Mouse (Mus musculus): ENCODE results near the gene Psmd12. TPM values are rescaled to one million over a fixed set of nuclear protein-coding genes. Genes with fewer than 3 reads are reported as not detected.

Gene Psmd12
- polyA plus RNA-seq, 1 experiment from 2014 or later, result 154 TPM

DNA sequence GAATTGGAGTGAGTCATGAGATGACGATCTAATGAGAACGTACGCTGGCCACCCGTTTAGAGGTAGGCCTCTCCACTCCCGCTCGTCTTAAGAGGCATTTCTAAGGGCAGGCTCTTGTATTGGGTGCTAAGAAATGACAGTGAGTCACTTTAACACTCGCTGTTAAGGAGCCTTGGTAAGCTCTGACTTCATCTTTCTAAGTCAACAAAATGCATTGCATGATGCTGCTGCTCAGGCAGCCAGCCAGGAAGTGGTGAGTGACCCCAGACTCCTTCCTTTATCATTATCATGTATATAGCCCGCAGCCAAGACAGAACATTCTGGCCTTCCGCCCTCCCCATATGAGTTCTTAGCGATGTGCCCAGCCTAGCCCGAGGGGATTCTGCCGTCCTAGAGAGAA, 21.0 kb upstream of the Psmd12 start:
- no peak for ATAC-seq
- H3K9me3 ChIP-seq (ENCODE audit: control insufficient read depth, low read length), result no peaks in the 10 kb centered on the region
- 0 out of 2 replicates have a peak, but pooled peaks cover 3% of the 10 kb centered on the region for H3K36me3 ChIP-seq (ENCODE audit: control insufficient read depth, insufficient read depth, low read length)
- no peak overlapping the region for H3K4me3 ChIP-seq (ENCODE audit: low read length)
- no peak overlapping the region for H3K27ac ChIP-seq (ENCODE audit: low read length)
- WGBS, result 65% methylated on average over 12 of the region's 12 CpGs
- H3K9ac ChIP-seq (ENCODE audit: low read depth, low read length), result no peak overlapping the region
- no peaks in the 10 kb centered on the region for H3K27me3 ChIP-seq (replicated peaks; ENCODE audit: control insufficient read depth, insufficient read depth, low read length)
- H3K4me1 ChIP-seq (ENCODE audit: control insufficient read depth, insufficient read depth, low read length), result peaks cover 10% of the 10 kb centered on the region
- H3K4me2 ChIP-seq (ENCODE audit: low read depth, low read length), result no peak overlapping the region

DNA sequence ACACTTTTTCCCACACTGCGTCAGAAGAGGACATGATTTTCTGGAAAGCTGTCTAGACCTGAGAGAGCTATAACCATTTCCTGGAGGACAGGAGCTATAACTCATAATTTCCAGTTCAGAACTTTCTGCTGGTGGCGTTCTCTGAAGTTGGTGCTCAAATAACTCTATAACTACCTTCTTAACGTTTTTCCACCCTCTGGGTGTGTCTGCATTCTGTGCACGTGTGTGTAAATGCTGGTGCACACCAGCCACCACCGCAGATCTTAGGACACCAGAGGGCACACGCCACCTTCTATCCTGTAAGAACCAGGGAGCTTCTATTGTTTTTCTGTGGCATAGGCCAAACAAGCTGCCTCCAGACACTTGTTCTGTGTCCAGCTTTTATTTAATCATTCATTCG, 20.3 kb upstream of the Psmd12 start:
- H3K4me2 ChIP-seq (ENCODE audit: low read depth, low read length), result no peak overlapping the region
- no peak for ATAC-seq
- H3K27ac ChIP-seq (ENCODE audit: low read length), result no peak overlapping the region
- no peaks in the 10 kb centered on the region for H3K36me3 ChIP-seq (ENCODE audit: control insufficient read depth, insufficient read depth, low read length)
- H3K4me3 ChIP-seq (ENCODE audit: low read length), result no peak overlapping the region
- no peaks in the 10 kb centered on the region for H3K27me3 ChIP-seq (replicated peaks; ENCODE audit: control insufficient read depth, insufficient read depth, low read length)
- WGBS, result 81% methylated on average over 7 of the region's 7 CpGs
- no peaks in the 10 kb centered on the region for H3K9me3 ChIP-seq (ENCODE audit: control insufficient read depth, low read length)
- peaks cover 10% of the 10 kb centered on the region for H3K4me1 ChIP-seq (ENCODE audit: control insufficient read depth, insufficient read depth, low read length)
- no peak overlapping the region for H3K9ac ChIP-seq (ENCODE audit: low read depth, low read length)

DNA sequence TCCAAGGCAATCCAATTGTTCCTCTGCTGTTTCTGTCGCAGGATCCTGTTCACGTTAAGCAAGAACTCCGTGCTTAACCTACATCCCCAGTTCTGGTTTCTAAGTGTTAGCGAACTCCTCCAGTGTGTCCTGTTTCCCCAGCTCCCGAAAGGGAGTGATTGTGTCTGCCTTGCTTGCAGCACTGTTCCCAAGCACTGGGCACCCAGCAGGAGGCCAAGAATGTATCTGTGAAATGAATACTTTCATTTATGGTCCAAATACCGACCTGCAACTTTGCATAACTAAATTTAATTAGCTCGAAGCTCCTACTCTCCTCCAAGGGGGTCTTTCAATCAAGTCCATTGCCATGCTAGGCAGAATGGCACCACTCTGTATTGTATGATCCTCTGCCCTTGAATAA, 19.5 kb upstream of the Psmd12 start:
- no peak for ATAC-seq
- Histone ChIP-seq H3K4me3 (ENCODE audit: low read length) (no peak overlapping the region), H3K27me3 (replicated peaks; ENCODE audit: control insufficient read depth, insufficient read depth, low read length) (no peaks in the 10 kb centered on the region), H3K9me3 (ENCODE audit: control insufficient read depth, low read length) (no peaks in the 10 kb centered on the region), H3K4me2 (ENCODE audit: low read depth, low read length) (no peak overlapping the region), H3K9ac (ENCODE audit: low read depth, low read length) (no peak overlapping the region), H3K4me1 (ENCODE audit: control insufficient read depth, insufficient read depth, low read length) (peaks cover 6% of the 10 kb centered on the region), H3K27ac (ENCODE audit: low read length) (no peak overlapping the region), H3K36me3 (ENCODE audit: control insufficient read depth, insufficient read depth, low read length) (no peaks in the 10 kb centered on the region)
- WGBS, result 86% methylated on average over 7 of the region's 7 CpGs

DNA sequence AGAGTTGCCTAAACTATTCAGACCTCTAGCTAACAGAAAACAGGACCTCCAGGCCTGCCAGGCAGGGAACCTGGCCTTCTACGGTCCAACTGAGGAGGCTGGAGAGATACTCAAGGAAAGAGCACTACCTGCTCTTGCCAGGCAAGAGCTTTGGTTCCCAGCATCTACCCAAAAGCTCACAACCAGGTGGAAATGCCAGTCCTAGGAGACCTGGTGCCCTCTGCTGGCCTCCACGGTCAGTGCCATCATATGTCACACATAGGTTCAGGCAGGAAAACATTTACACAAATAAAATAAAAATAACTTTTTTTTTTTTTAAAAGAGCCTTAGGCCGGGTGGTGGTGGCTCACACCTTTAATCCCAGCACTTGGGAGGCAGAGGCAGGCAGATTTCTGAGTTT, 16.8 kb upstream of the Psmd12 start:
- no peak for ATAC-seq
- WGBS, result 89% methylated on average over 3 of the region's 3 CpGs
- Histone ChIP-seq H3K4me3 (ENCODE audit: low read length) (no peak overlapping the region), H3K36me3 (ENCODE audit: control insufficient read depth, insufficient read depth, low read length) (no peaks in the 10 kb centered on the region), H3K9ac (ENCODE audit: low read depth, low read length) (no peak overlapping the region), H3K4me2 (ENCODE audit: low read depth, low read length) (no peak overlapping the region), H3K27ac (ENCODE audit: low read length) (no peak overlapping the region), H3K4me1 (ENCODE audit: control insufficient read depth, insufficient read depth, low read length) (0 out of 2 replicates have a peak, but pooled peaks cover 3% of the 10 kb centered on the region), H3K9me3 (ENCODE audit: control insufficient read depth, low read length) (no peaks in the 10 kb centered on the region), H3K27me3 (replicated peaks; ENCODE audit: control insufficient read depth, insufficient read depth, low read length) (no peaks in the 10 kb centered on the region)

DNA sequence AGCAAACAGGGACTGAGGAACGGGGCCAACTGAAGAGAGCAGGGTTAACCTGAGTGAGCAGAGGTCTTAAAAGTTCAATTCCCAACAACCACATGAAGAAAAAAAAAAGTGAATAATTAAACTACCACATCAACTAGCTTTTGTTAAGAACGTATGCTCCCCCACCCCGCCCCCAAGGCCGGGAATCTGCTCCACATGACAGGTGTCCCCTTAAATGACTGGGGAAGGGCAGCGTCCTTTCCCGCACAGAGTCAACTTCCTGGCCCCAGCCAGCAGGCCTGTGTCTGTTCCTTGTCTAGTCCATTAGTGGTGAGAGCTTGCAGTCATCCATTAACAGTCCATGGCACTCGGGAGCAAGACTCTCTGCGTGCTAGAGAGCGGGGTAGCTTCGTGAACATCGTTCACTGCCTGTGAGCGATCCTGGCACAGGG, 16.0 kb upstream of the Psmd12 start:
- no peaks in the 10 kb centered on the region for H3K27me3 ChIP-seq (replicated peaks; ENCODE audit: control insufficient read depth, insufficient read depth, low read length)
- H3K36me3 ChIP-seq (ENCODE audit: control insufficient read depth, insufficient read depth, low read length), result no peaks in the 10 kb centered on the region
- H3K4me2 ChIP-seq (ENCODE audit: low read depth, low read length), result no peak overlapping the region
- no peak overlapping the region for H3K27ac ChIP-seq (ENCODE audit: low read length)
- H3K9me3 ChIP-seq (ENCODE audit: control insufficient read depth, low read length), result no peaks in the 10 kb centered on the region
- H3K4me3 ChIP-seq (ENCODE audit: low read length), result no peak overlapping the region
- 61% methylated on average over 12 of the region's 12 CpGs for WGBS
- no peak overlapping the region for H3K9ac ChIP-seq (ENCODE audit: low read depth, low read length)
- peaks cover 7% of the 10 kb centered on the region for H3K4me1 ChIP-seq (ENCODE audit: control insufficient read depth, insufficient read depth, low read length)
- ATAC-seq, result no peak

DNA sequence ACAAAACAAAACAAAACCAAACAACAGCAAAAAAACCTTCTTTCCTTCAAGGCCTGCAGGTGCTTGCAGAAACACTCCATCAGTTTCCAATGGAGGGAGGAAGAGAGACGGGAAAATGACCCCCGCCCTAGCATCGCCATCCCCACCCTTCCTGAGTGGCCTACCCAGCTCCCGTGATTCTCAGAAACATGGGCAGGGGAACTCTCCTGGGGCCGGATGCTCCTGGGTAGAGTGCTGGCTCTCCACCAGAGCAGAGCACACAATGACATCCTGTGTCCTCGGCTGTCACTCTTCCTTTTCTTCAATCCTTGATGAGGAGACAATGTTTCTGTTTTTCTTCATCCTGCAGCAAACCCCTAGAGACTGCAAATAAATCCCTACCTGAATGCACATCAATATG, 15.1 kb upstream of the Psmd12 start:
- Histone ChIP-seq H3K36me3 (ENCODE audit: control insufficient read depth, insufficient read depth, low read length) (no peaks in the 10 kb centered on the region), H3K27ac (ENCODE audit: low read length) (no peak overlapping the region), H3K9me3 (ENCODE audit: control insufficient read depth, low read length) (no peaks in the 10 kb centered on the region), H3K4me3 (ENCODE audit: low read length) (no peak overlapping the region), H3K4me1 (ENCODE audit: control insufficient read depth, insufficient read depth, low read length) (peaks cover 12% of the 10 kb centered on the region), H3K9ac (ENCODE audit: low read depth, low read length) (no peak overlapping the region), H3K4me2 (ENCODE audit: low read depth, low read length) (no peak overlapping the region), H3K27me3 (replicated peaks; ENCODE audit: control insufficient read depth, insufficient read depth, low read length) (no peaks in the 10 kb centered on the region)
- no peak for ATAC-seq
- 71% methylated on average over 6 of the region's 6 CpGs for WGBS

DNA sequence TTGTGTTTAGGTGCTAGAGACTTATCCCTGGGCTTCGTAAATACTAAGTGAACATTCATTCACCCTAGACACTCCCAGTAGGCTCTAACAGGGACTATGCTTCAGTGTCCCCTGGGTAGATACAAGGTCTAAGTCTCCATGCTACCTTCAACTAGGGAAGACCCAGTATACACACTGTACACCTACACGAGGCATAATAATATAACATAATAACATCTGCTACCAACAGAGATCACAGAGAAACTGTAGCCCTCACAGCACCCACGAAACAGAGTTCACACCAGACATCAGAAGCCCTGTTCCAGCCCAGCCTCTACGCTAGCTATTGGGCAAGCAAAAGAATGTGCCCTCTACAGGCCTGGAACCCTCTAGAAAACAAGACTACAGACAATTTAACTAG, 14.2 kb upstream of the Psmd12 start:
- Histone ChIP-seq H3K27me3 (replicated peaks; ENCODE audit: control insufficient read depth, insufficient read depth, low read length) (no peaks in the 10 kb centered on the region), H3K4me1 (ENCODE audit: control insufficient read depth, insufficient read depth, low read length) (peaks cover 12% of the 10 kb centered on the region), H3K9me3 (ENCODE audit: control insufficient read depth, low read length) (no peaks in the 10 kb centered on the region), H3K4me2 (ENCODE audit: low read depth, low read length) (no peak overlapping the region), H3K36me3 (ENCODE audit: control insufficient read depth, insufficient read depth, low read length) (no peaks in the 10 kb centered on the region), H3K9ac (ENCODE audit: low read depth, low read length) (no peak overlapping the region), H3K4me3 (ENCODE audit: low read length) (no peak overlapping the region), H3K27ac (ENCODE audit: low read length) (no peak overlapping the region)
- WGBS, result 91% methylated on average over 4 of the region's 4 CpGs
- no peak for ATAC-seq

DNA sequence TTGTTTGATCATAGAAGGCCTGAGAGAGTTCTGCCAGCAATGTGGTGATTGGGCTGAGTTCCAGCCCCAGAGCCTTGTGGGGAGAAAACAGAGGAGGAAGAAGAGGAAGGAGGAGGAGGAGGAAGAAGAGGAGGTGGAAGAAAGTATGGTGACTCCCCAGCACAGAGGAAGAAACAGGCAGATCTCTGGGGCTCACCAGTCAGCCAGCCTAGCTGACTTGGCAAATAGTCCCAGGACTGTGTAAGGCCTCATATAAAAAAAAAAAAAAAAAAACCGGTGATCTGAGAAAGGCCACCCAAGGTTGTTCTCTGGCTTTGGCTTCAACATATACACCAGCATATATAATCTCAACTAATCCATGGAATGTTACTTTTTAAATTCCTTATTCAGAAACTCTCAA, 13.3 kb upstream of the Psmd12 start:
- 18% methylated on average over 1 of the region's 1 CpGs for WGBS
- Histone ChIP-seq H3K4me3 (ENCODE audit: low read length) (no peak overlapping the region), H3K27me3 (replicated peaks; ENCODE audit: control insufficient read depth, insufficient read depth, low read length) (no peaks in the 10 kb centered on the region), H3K36me3 (ENCODE audit: control insufficient read depth, insufficient read depth, low read length) (no peaks in the 10 kb centered on the region), H3K4me2 (ENCODE audit: low read depth, low read length) (no peak overlapping the region), H3K9ac (ENCODE audit: low read depth, low read length) (no peak overlapping the region), H3K27ac (ENCODE audit: low read length) (no peak overlapping the region), H3K9me3 (ENCODE audit: control insufficient read depth, low read length) (no peaks in the 10 kb centered on the region), H3K4me1 (ENCODE audit: control insufficient read depth, insufficient read depth, low read length) (peaks cover 12% of the 10 kb centered on the region)
- ATAC-seq, result no peak

DNA sequence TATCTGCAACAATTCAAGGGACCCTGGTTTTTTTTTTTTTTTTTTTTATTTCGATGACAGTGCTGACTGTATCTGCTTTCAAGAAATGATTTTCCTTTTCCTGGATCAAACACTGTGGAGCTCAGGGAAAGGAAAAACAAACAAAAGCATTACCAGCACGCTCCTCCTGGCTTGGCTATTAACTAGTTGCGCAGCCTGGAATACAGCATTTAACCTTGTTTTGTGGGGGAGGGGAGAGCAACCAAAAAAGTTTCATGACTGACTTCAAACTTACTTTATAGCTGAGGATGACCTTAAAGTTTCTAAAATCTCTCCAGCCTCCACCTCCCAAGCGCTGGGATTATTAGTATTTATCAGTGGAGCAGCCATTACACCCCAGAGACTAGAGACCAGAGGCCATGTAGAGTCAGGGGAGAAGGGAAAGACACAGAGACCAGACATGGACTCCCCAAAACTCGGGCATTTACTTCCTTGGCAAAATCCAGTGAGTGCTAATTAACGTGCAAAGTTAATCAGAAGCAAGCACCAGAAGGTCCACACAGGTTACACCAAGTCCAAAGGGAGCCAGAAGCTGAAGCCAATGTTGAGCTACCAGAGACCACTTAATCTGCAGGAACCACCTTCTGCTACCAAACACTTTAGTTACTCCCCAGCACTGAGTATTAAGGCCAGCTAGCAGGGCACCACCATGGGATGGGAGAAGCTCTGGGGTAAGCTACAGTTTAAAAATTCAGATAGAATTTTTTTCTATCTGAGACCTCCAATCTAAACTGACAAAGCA, 12.5 kb upstream of the Psmd12 start:
- Histone ChIP-seq H3K9ac (ENCODE audit: low read depth, low read length) (no peak overlapping the region), H3K27ac (ENCODE audit: low read length) (no peak overlapping the region), H3K27me3 (replicated peaks; ENCODE audit: control insufficient read depth, insufficient read depth, low read length) (no peaks in the 10 kb centered on the region), H3K36me3 (ENCODE audit: control insufficient read depth, insufficient read depth, low read length) (no peaks in the 10 kb centered on the region), H3K4me2 (ENCODE audit: low read depth, low read length) (no peak overlapping the region), H3K4me1 (ENCODE audit: control insufficient read depth, insufficient read depth, low read length) (peaks cover 15% of the 10 kb centered on the region), H3K9me3 (ENCODE audit: control insufficient read depth, low read length) (no peaks in the 10 kb centered on the region), H3K4me3 (ENCODE audit: low read length) (no peak overlapping the region)
- WGBS, result 58% methylated on average over 6 of the region's 6 CpGs
- ATAC-seq, result no peak

All from intestine, embryonic 16.5 days (tissue).